8 mouse cellular contexts compared by ENCODE assay signal in genomic region chr9:96632073-96632690, GRCm38 (mm10). TPM values are rescaled to one million over a fixed set of nuclear protein-coding genes. Genes with fewer than 3 reads are reported as not detected.
DNase-seq lines count a peak whose midpoint lies in the region; ATAC-seq and TF ChIP-seq lines count a peak whose summit lies in the region.

No protein-coding gene starts in this region.

- H3K4me3 ChIP-seq in heart, embryonic 13.5 days, result peak overlapping the region; percentile 88
- peak overlapping the region; percentile 91; the same call in 1 of the 2 replicates for H3K4me3 ChIP-seq in forebrain, embryonic 11.5 days (ENCODE audit: low read depth, low read length)
- peak overlapping the region; percentile 92 for H3K4me3 ChIP-seq in kidney, embryonic 16.5 days (ENCODE audit: low read length)
- H3K4me3 ChIP-seq in midbrain, postnatal 0 days (ENCODE audit: low read depth, low read length), result no peak overlapping the region

- peak overlapping the region; percentile 84 for H3K4me2 ChIP-seq in heart, embryonic 13.5 days
- H3K4me2 ChIP-seq in forebrain, embryonic 11.5 days (ENCODE audit: low read depth, low read length, severe bottlenecking), result peak overlapping the region; percentile 82
- peak overlapping the region; percentile 77 for H3K4me2 ChIP-seq in kidney, embryonic 16.5 days (replicated peaks; ENCODE audit: low read depth, low read length)
- H3K4me2 ChIP-seq in midbrain, postnatal 0 days (ENCODE audit: low read depth, low read length, poor library complexity, severe bottlenecking), result peak overlapping the region; percentile 80; the same call in 1 of the 2 replicates

- H3K4me1 ChIP-seq in heart, embryonic 13.5 days, result peaks cover 32% of the 10 kb centered on the region
- H3K4me1 ChIP-seq in forebrain, embryonic 11.5 days (replicated peaks; ENCODE audit: control insufficient read depth, insufficient read depth, low read length), result no peaks in the 10 kb centered on the region; the same call in 1 of the 2 replicates
- peaks cover 30% of the 10 kb centered on the region for H3K4me1 ChIP-seq in kidney, embryonic 16.5 days (ENCODE audit: insufficient read depth, low read length)
- 0 out of 2 replicates have a peak, but pooled peaks cover 5% of the 10 kb centered on the region for H3K4me1 ChIP-seq in midbrain, postnatal 0 days (ENCODE audit: insufficient read depth, low read length)

- WGBS in heart, embryonic 13.5 days, result 59% methylated on average over 6 of the region's 6 CpGs
- WGBS in forebrain, embryonic 11.5 days, result 60% methylated on average over 6 of the region's 6 CpGs
- 61% methylated on average over 6 of the region's 6 CpGs for WGBS in kidney, embryonic 16.5 days
- WGBS in midbrain, postnatal 0 days, result 63% methylated on average over 6 of the region's 6 CpGs

- TF ChIP-seq CTCF in midbrain, postnatal 0 days (IDR thresholded peaks at IDR 0.05), result no peak

- peaks cover 12% of the 10 kb centered on the region; the same call in 1 of the 2 replicates for H3K27me3 ChIP-seq in heart, embryonic 13.5 days (replicated peaks)
- H3K27me3 ChIP-seq in forebrain, embryonic 11.5 days (ENCODE audit: control insufficient read depth, insufficient read depth, low read length), result peaks cover 2% of the 10 kb centered on the region; the same call in 1 of the 2 replicates
- no peaks in the 10 kb centered on the region for H3K27me3 ChIP-seq in kidney, embryonic 16.5 days (ENCODE audit: insufficient read depth, low read length)
- peaks cover 4% of the 10 kb centered on the region; the same call in 1 of the 2 replicates for H3K27me3 ChIP-seq in midbrain, postnatal 0 days (ENCODE audit: insufficient read depth, low read length)

- H3K9me3 ChIP-seq in heart, embryonic 13.5 days, result no peaks in the 10 kb centered on the region
- no peaks in the 10 kb centered on the region for H3K9me3 ChIP-seq in forebrain, embryonic 11.5 days (ENCODE audit: control insufficient read depth, low read length)
- no peaks in the 10 kb centered on the region for H3K9me3 ChIP-seq in kidney, embryonic 16.5 days (ENCODE audit: low read length)
- no peaks in the 10 kb centered on the region for H3K9me3 ChIP-seq in midbrain, postnatal 0 days (ENCODE audit: low read length)

- intact Hi-C loops in heart, postnatal 14 days (cut with DNase I), result loop anchor here (5.0 kb wide), 1 partner anchor 35 kb away; no protein-coding TSS in a partner anchor
- intact Hi-C loops in left cerebral cortex, postnatal 36 days (cut with DNase I), result no loop called here

- H3K27ac ChIP-seq in heart, embryonic 13.5 days (replicated peaks), result no peak overlapping the region
- H3K27ac ChIP-seq in forebrain, embryonic 11.5 days (ENCODE audit: low read depth, low read length), result no peak overlapping the region
- peak overlapping the region; percentile 98 for H3K27ac ChIP-seq in kidney, embryonic 16.5 days (ENCODE audit: low read length)
- no peak overlapping the region for H3K27ac ChIP-seq in midbrain, postnatal 0 days (ENCODE audit: low read depth, low read length)

- peak overlapping the region; percentile 98 for H3K9ac ChIP-seq in heart, embryonic 13.5 days
- peak overlapping the region; percentile 96 for H3K9ac ChIP-seq in forebrain, embryonic 11.5 days (ENCODE audit: low read length)
- H3K9ac ChIP-seq in kidney, embryonic 16.5 days (replicated peaks; ENCODE audit: low read length), result peak overlapping the region; percentile 98
- no peak overlapping the region for H3K9ac ChIP-seq in midbrain, postnatal 0 days (replicated peaks; ENCODE audit: low read length, poor library complexity, severe bottlenecking)

- ATAC-seq in heart, embryonic 13.5 days (ENCODE audit: extremely low read depth, insufficient number of reproducible peaks, low FRiP score, low TSS enrichment), result no peak
- ATAC-seq in forebrain, embryonic 11.5 days (replicated peaks; ENCODE audit: low FRiP score), result no peak
- no peak for ATAC-seq in kidney, embryonic 16.5 days (ENCODE audit: low FRiP score, low TSS enrichment)
- no peak for ATAC-seq in midbrain, postnatal 0 days (ENCODE audit: low FRiP score)

- DNase-seq in heart, postnatal 14 days, result no peak
- no peak for DNase-seq in forebrain, embryonic 11.5 days (ENCODE audit: low spot score)
- no peak for DNase-seq in midbrain, postnatal 0 days (ENCODE audit: low spot score)
- no peak for DNase-seq in T-cell, adult 2 months (ENCODE audit: low spot score)
- DNase-seq in left cerebral cortex, postnatal 36 days (ENCODE audit: low spot score in 2 of 2), result no peak
- no peak for DNase-seq in embryo, embryonic 10.5 days (ENCODE audit: low spot score)

- H3K36me3 ChIP-seq in heart, embryonic 13.5 days, result no peaks in the 10 kb centered on the region
- no peaks in the 10 kb centered on the region for H3K36me3 ChIP-seq in forebrain, embryonic 11.5 days (ENCODE audit: control insufficient read depth, insufficient read depth, low read length)
- no peaks in the 10 kb centered on the region for H3K36me3 ChIP-seq in kidney, embryonic 16.5 days (ENCODE audit: insufficient read depth, low read length)
- no peaks in the 10 kb centered on the region for H3K36me3 ChIP-seq in midbrain, postnatal 0 days (ENCODE audit: insufficient read depth, low read length)

RNA-seq across cellular contexts. Expression of gene Rasa2, which starts 0.8 kb away (rescaled TPM):
- 11.3 and 12.3 TPM in 2 replicates for polyA plus RNA-seq in heart, embryonic 13.5 days (2015; fragmentation: Nextera tagmentation; extraction: Ambion mirVana)
- 1 to 10 TPM; 8.5 to 8.9 TPM for total RNA-seq in heart, postnatal 14 days (2021)
- polyA plus RNA-seq in forebrain, embryonic 11.5 days (2014; fragmentation: Nextera tagmentation; extraction: Ambion mirVana), result 15.8 and 16.9 TPM in 2 replicates
- 18.7 and 19.3 TPM in 2 replicates for polyA plus RNA-seq in kidney, embryonic 16.5 days (2015; fragmentation: Nextera tagmentation; extraction: Ambion mirVana)
- 13.4 and 16.7 TPM in 2 replicates for total RNA-seq in midbrain, postnatal 0 days (2014; rRNA removed)
- 11.5 and 12.6 TPM in 2 replicates for polyA plus RNA-seq in midbrain, postnatal 0 days (2015; fragmentation: Nextera tagmentation; extraction: Ambion mirVana)
- 10 to 100 TPM; 31.0 to 32.4 TPM for total RNA-seq in left cerebral cortex, postnatal 36 days (2021)
